Mouse (Mus musculus): ENCODE measurements around the gene Tnfsf15. TPM values are rescaled to one million over a fixed set of nuclear protein-coding genes. Genes with fewer than 3 reads are reported as not detected.

Tnfsf15 gene
- polyA plus RNA-seq, 1 experiment from 2014 or later: 0.21 TPM

GRCm38 (mm10) chr4:63685253-63685525 is 59.7 kb downstream of the Tnfsf15 start:
- H3K9ac ChIP-seq (ENCODE audit: low read depth, low read length): no peak overlapping the region
- no peaks in the 10 kb centered on the region for H3K4me1 ChIP-seq (ENCODE audit: control insufficient read depth, insufficient read depth, low read length)
- ATAC-seq (ENCODE audit: low read depth): no peak
- H3K27ac ChIP-seq (replicated peaks; ENCODE audit: low read depth, low read length): no peak overlapping the region
- no peak overlapping the region for H3K4me3 ChIP-seq (ENCODE audit: low read depth, low read length)
- H3K4me2 ChIP-seq (ENCODE audit: low read depth, low read length): no peak overlapping the region
- H3K27me3 ChIP-seq (replicated peaks; ENCODE audit: control insufficient read depth, insufficient read depth, low read length): no peaks in the 10 kb centered on the region
- H3K9me3 ChIP-seq (ENCODE audit: control insufficient read depth, low read length): no peaks in the 10 kb centered on the region
- DNase-seq (ENCODE audit: low spot score): no peak
- 59% methylated on average over 4 of the region's 4 CpGs for WGBS
- H3K36me3 ChIP-seq (ENCODE audit: control insufficient read depth, insufficient read depth, low read length): no peaks in the 10 kb centered on the region

GRCm38 (mm10) chr4:63684412-63685252 is 60.3 kb downstream of the Tnfsf15 start:
- no peak overlapping the region for H3K27ac ChIP-seq (replicated peaks; ENCODE audit: low read depth, low read length)
- ATAC-seq (ENCODE audit: low read depth): no peak
- H3K4me3 ChIP-seq (ENCODE audit: low read depth, low read length): no peak overlapping the region
- WGBS: 88% methylated on average over 10 of the region's 10 CpGs
- no peak for DNase-seq (ENCODE audit: low spot score)
- H3K4me2 ChIP-seq (ENCODE audit: low read depth, low read length): no peak overlapping the region
- no peaks in the 10 kb centered on the region for H3K4me1 ChIP-seq (ENCODE audit: control insufficient read depth, insufficient read depth, low read length)
- no peak overlapping the region for H3K9ac ChIP-seq (ENCODE audit: low read depth, low read length)
- no peaks in the 10 kb centered on the region for H3K9me3 ChIP-seq (ENCODE audit: control insufficient read depth, low read length)
- H3K27me3 ChIP-seq (replicated peaks; ENCODE audit: control insufficient read depth, insufficient read depth, low read length): no peaks in the 10 kb centered on the region
- no peaks in the 10 kb centered on the region for H3K36me3 ChIP-seq (ENCODE audit: control insufficient read depth, insufficient read depth, low read length)

GRCm38 (mm10) chr4:63683716-63684115 is 61.2 kb downstream of the Tnfsf15 start:
- Histone ChIP-seq H3K27me3 (replicated peaks; ENCODE audit: control insufficient read depth, insufficient read depth, low read length) (no peaks in the 10 kb centered on the region), H3K9ac (ENCODE audit: low read depth, low read length) (no peak overlapping the region), H3K9me3 (ENCODE audit: control insufficient read depth, low read length) (no peaks in the 10 kb centered on the region), H3K4me1 (ENCODE audit: control insufficient read depth, insufficient read depth, low read length) (no peaks in the 10 kb centered on the region), H3K27ac (replicated peaks; ENCODE audit: low read depth, low read length) (no peak overlapping the region), H3K4me3 (ENCODE audit: low read depth, low read length) (no peak overlapping the region), H3K4me2 (ENCODE audit: low read depth, low read length) (no peak overlapping the region), H3K36me3 (ENCODE audit: control insufficient read depth, insufficient read depth, low read length) (no peaks in the 10 kb centered on the region)
- 92% methylated on average over 6 of the region's 6 CpGs for WGBS
- ATAC-seq (ENCODE audit: low read depth) (no peak), DNase-seq (ENCODE audit: low spot score) (no peak)

GRCm38 (mm10) chr4:63683056-63683455 is 61.9 kb downstream of the Tnfsf15 start:
- H3K9ac ChIP-seq (ENCODE audit: low read depth, low read length): no peak overlapping the region
- ATAC-seq (ENCODE audit: low read depth): no peak
- H3K27ac ChIP-seq (replicated peaks; ENCODE audit: low read depth, low read length): no peak overlapping the region
- H3K27me3 ChIP-seq (replicated peaks; ENCODE audit: control insufficient read depth, insufficient read depth, low read length): no peaks in the 10 kb centered on the region
- no peaks in the 10 kb centered on the region for H3K9me3 ChIP-seq (ENCODE audit: control insufficient read depth, low read length)
- no peak overlapping the region for H3K4me2 ChIP-seq (ENCODE audit: low read depth, low read length)
- no peak overlapping the region for H3K4me3 ChIP-seq (ENCODE audit: low read depth, low read length)
- no peaks in the 10 kb centered on the region for H3K4me1 ChIP-seq (ENCODE audit: control insufficient read depth, insufficient read depth, low read length)
- H3K36me3 ChIP-seq (ENCODE audit: control insufficient read depth, insufficient read depth, low read length): no peaks in the 10 kb centered on the region
- DNase-seq (ENCODE audit: low spot score): no peak
- WGBS: 78% methylated on average over 11 of the region's 11 CpGs

GRCm38 (mm10) chr4:63682441-63682840 is 62.5 kb downstream of the Tnfsf15 start:
- no peak overlapping the region for H3K4me2 ChIP-seq (ENCODE audit: low read depth, low read length)
- 71% methylated on average over 2 of the region's 2 CpGs for WGBS
- no peaks in the 10 kb centered on the region for H3K36me3 ChIP-seq (ENCODE audit: control insufficient read depth, insufficient read depth, low read length)
- H3K9ac ChIP-seq (ENCODE audit: low read depth, low read length): no peak overlapping the region
- H3K27ac ChIP-seq (replicated peaks; ENCODE audit: low read depth, low read length): no peak overlapping the region
- no peak for DNase-seq (ENCODE audit: low spot score)
- H3K4me1 ChIP-seq (ENCODE audit: control insufficient read depth, insufficient read depth, low read length): no peaks in the 10 kb centered on the region
- no peak for ATAC-seq (ENCODE audit: low read depth)
- H3K27me3 ChIP-seq (replicated peaks; ENCODE audit: control insufficient read depth, insufficient read depth, low read length): no peaks in the 10 kb centered on the region
- no peak overlapping the region for H3K4me3 ChIP-seq (ENCODE audit: low read depth, low read length)
- no peaks in the 10 kb centered on the region for H3K9me3 ChIP-seq (ENCODE audit: control insufficient read depth, low read length)

- 84% methylated on average over 3 of the region's 3 CpGs for WGBS
- no peak overlapping the region for H3K4me2 ChIP-seq (ENCODE audit: low read depth, low read length)
- H3K27ac ChIP-seq (replicated peaks; ENCODE audit: low read depth, low read length): no peak overlapping the region
Measured at GRCm38 (mm10) chr4:63681557-63681956, 63.4 kb downstream of the Tnfsf15 start.

More at GRCm38 (mm10) chr4:63681557-63681956, 63.4 kb downstream of the Tnfsf15 start:
- DNase-seq (ENCODE audit: low spot score) (no peak), ATAC-seq (ENCODE audit: low read depth) (no peak)
- Histone ChIP-seq H3K9me3 (ENCODE audit: control insufficient read depth, low read length) (no peaks in the 10 kb centered on the region), H3K4me1 (ENCODE audit: control insufficient read depth, insufficient read depth, low read length) (no peaks in the 10 kb centered on the region), H3K9ac (ENCODE audit: low read depth, low read length) (no peak overlapping the region), H3K36me3 (ENCODE audit: control insufficient read depth, insufficient read depth, low read length) (no peaks in the 10 kb centered on the region), H3K4me3 (ENCODE audit: low read depth, low read length) (no peak overlapping the region), H3K27me3 (replicated peaks; ENCODE audit: control insufficient read depth, insufficient read depth, low read length) (no peaks in the 10 kb centered on the region)

Other genes with a start within 250 kb of the Tnfsf15 start
- 4.4 and 5.0 TPM in 2 replicates for gene Whrn, start 249.1 kb downstream of the Tnfsf15 start, polyA plus RNA-seq (2014; fragmentation: Nextera tagmentation; extraction: Ambion mirVana)
- gene Atp6v1g1, start 200.3 kb downstream of the Tnfsf15 start, polyA plus RNA-seq (2014; fragmentation: Nextera tagmentation; extraction: Ambion mirVana): 271 and 275 TPM in 2 replicates
- 5.3 and 7.8 TPM in 2 replicates for gene Tmem268, start 186.3 kb downstream of the Tnfsf15 start, polyA plus RNA-seq (2014; fragmentation: Nextera tagmentation; extraction: Ambion mirVana)
- gene Gm11213, start 139.9 kb downstream of the Tnfsf15 start, polyA plus RNA-seq (2014; fragmentation: Nextera tagmentation; extraction: Ambion mirVana): not detected in 2 replicates
- gene Tex48, start 122.7 kb downstream of the Tnfsf15 start, polyA plus RNA-seq (2014; fragmentation: Nextera tagmentation; extraction: Ambion mirVana): not detected in 2 replicates
- gene Gm11214, start 81.7 kb downstream of the Tnfsf15 start, polyA plus RNA-seq (2014; fragmentation: Nextera tagmentation; extraction: Ambion mirVana): not detected in 2 replicates
- 0.08 and 0.18 TPM in 2 replicates for gene Tnfsf8, start 116.2 kb upstream of the Tnfsf15 start, polyA plus RNA-seq (2014; fragmentation: Nextera tagmentation; extraction: Ambion mirVana)